Mouse (Mus musculus): ENCODE measurements around the gene Palm2.

The Palm2 gene

DNA sequence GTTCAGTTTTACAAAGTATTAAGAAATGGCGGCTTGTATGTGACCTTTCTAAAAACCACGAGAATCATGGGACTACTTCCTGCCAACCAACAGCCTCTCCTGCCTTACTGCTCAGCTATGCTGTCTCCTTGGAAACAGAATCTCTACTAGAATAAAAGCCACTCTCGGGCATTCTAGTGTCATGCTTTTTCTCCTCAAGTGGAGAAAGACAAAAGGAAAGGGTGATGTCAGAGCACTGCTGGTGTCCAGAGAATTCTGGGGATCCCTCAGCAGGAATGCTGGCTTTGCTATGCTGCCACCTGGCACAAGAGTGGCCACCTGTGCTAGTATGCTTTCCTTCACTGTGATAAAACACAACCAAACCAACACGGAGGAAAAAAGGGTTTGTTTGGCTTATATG is 226.4 kb downstream of the Palm2 start:
- DNase-seq (ENCODE audit: low read depth, low spot score), result no peak

- DNase-seq (ENCODE audit: low read depth, low spot score), result no peak
These were observed 232.1 kb downstream of the Palm2 start for GRCm38 (mm10) chr4:57666101-57666500.

- no peak for DNase-seq (ENCODE audit: low read depth, low spot score)
These were observed 236.9 kb downstream of the Palm2 start for GRCm38 (mm10) chr4:57670813-57671469.

- DNase-seq (ENCODE audit: low read depth, low spot score), result no peak
These were observed 238.5 kb downstream of the Palm2 start for GRCm38 (mm10) chr4:57672541-57672940.

DNA sequence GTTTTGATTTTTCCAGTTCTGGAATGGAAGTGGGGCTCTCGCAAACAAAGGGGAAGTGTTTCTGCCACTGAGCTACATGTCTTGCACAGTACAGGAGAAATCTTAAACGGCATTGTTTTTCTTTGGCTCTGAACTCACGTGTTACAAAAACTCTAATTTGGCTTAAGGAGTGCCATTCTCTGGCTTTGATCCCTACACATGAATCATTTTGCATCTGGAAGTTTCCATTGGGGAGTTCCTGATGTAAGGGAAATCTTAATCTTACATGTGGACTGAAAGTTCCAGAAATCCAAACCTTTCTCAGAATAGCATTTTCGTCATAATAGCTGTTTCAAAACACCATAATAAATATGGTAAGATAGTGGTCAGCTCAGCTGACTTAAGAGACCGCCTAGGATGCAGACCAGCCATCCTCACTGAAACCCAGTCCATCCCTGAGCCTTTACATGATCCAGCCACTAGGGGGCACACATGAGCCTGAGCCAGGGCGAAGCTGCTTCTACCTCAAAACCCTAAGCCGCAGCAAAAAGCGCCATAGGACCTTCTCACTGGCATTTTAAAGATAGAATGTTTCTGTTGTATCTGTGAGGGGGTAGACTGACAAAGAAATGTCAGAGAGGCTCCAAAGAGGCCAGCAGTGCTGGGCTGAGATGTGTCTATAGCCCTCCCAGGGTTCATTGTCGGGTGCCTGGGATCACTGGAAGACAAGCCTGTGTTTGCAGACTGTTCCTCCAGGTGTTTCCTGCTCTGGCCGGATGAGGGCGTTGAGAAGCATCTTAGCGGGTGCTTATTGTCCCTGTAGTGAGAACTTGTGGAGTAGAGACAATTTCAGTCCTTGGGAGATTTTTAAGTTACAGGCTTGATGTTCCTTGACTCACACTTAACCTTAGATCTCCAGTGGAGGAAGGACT is 239.2 kb downstream of the Palm2 start:
- DNase-seq (ENCODE audit: low read depth, low spot score), result peak; percentile 58

GRCm38 (mm10) chr4:57674351-57674750 is 240.3 kb downstream of the Palm2 start:
- DNase-seq (ENCODE audit: low read depth, low spot score), result no peak

- DNase-seq (ENCODE audit: low read depth, low spot score), result no peak
These were observed 241.3 kb downstream of the Palm2 start for GRCm38 (mm10) chr4:57675387-57675786.

DNA sequence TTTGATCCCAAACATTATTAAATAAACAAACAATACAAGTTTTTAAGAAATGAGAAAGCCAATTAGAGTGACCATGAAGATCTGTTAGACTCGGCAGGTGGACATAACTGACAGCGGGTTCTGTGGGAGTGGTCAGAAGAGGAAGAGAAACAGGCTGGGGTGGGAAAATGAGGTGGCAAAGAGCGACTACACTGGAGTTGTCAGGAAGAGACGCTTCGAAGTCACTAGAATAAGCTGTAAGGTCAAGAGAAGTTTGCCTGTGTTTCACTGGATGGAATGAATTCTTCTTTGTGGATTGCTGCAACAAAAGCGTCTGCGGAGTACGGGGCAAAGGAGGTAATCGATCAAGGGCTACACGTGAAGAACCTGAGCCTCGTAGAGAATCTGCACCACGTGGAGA is 243.9 kb downstream of the Palm2 start:
- DNase-seq (ENCODE audit: low read depth, low spot score), result no peak

DNA sequence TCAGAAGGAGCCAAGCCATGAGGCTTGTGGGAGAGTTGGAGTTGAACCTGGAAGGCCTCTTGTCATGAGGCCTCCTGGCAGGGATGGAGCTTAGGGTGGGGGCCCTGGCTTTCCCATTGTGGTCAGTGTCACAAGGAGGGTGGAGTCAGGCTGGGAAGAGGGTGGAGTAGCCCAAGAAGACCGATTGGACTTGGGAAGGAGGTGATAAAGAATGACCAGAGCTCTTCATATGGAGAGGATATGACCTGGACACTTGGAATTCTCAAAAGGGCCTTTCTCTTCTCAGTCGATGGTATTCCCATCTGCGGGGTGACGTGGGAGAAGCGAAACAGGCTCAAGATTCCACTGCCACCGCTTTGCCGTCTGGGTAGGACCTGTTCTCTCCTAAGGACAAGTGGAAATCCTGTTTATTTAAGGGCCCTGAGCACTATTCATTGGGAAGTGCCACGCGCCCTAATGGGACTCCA is 245.0 kb downstream of the Palm2 start:
- DNase-seq (ENCODE audit: low read depth, low spot score), result no peak

GRCm38 (mm10) chr4:57680186-57680585 is 246.1 kb downstream of the Palm2 start:
- DNase-seq (ENCODE audit: low read depth, low spot score), result no peak

DNA sequence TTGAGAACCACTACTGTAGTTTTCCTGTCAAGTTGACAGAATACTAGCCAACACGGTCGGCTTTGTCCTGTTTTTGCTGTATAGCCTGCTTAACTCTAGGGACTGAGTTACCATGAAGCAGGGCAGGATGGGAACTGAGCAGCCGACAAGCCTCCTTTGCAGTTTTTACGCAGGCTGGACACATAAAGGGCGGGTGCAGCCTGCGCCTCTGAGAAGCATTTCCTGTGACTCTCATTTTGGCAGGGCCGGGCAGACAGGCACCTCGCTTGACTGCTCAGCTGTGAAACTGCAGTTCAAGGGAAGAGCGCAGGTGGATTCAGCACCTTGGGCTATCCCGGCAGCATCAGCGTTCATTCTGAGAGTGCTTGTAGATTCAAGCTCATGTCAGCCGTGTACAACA is 247.5 kb downstream of the Palm2 start:
- DNase-seq (ENCODE audit: low read depth, low spot score), result peak; percentile 13

GRCm38 (mm10) chr4:57682341-57682740 is 248.3 kb downstream of the Palm2 start:
- no peak for DNase-seq (ENCODE audit: low read depth, low spot score)

DNA sequence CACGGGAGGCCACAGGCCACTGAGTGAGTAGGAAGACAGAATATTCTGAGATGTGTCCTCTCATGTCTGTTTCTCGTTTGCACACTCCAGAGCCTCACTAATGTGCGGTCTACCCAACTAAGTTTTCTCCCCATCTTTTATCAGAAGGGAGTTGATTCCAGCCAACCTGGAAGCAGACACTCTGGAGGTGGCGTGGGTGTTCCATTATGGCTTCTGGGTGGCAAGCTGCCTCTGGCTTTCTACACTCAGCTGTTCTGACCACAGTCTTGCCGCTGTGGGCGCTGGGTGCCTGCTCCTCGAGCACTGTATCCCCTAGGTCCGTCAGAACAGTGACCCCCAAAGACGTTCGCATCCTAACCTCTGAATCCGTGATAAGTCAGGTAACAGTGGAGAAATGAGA is 248.9 kb downstream of the Palm2 start:
- no peak for DNase-seq (ENCODE audit: low read depth, low spot score)

GRCm38 (mm10) chr4:57684676-57685215 is 250.7 kb downstream of the Palm2 start:
- DNase-seq (ENCODE audit: low read depth, low spot score), result no peak

DNA sequence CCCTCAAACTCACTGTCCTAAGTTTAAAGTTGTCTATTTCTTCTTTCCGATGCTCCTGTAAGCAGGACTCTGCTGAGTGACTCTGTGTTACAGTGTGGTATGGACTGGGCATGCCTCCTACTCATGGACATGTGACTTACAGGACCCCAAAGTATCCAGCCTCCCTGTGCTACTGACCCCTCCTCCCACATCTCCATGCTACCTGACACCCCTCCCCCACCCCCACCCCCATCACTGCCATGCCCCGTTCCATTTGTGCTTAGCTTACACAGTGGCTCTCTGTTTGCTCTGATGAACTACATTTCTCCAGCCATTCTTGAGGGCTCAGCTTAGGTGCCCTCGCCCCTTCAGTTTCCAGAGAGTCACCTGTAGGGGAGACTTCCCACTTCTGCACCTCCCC is 252.7 kb downstream of the Palm2 start:
- DNase-seq (ENCODE audit: low read depth, low spot score), result no peak

GRCm38 (mm10) chr4:57687583-57687982 is 253.5 kb downstream of the Palm2 start:
- no peak for DNase-seq (ENCODE audit: low read depth, low spot score)

DNA sequence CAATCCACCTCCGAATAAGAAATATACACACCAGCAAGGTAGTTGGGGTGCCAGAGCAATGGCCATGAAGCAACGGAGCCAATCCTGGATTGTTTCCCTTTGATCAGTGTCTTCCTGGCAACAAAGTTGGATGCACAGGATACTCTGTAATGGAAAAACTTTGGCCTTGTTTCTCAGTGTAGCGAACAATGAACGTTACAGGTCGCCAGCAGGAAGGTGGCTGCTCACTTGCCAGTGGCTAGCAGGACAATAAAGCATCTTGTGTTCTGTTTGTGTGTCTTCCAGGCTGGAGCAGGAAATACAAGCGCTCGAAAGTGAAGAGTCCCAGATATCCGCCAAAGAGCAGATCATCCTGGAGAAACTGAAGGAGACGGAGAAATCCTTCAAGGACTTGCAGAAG is 254.1 kb downstream of the Palm2 start:
- no peak for DNase-seq (ENCODE audit: low read depth, low spot score)

DNA sequence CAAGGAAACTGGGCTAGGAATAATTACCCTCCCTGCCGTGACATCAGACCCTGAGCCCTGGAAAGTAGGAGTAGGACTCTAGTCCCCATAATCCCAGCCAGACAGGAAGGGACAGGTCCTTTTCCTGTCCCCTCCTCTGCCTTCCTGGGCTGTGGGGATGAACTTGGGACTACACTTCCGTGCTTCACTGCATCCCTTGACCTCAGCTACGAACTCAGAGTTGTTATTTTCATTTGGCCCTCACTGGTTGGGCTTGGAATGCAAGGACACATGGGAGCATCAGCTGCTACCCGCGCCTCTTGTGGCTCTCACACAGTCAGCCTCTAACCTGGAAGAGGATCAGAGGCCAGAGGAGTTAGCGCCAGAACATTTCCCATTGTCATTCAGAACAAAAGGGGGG is 256.0 kb downstream of the Palm2 start:
- DNase-seq (ENCODE audit: low read depth, low spot score), result no peak

GRCm38 (mm10) chr4:57690805-57691204 is 256.8 kb downstream of the Palm2 start:
- no peak for DNase-seq (ENCODE audit: low read depth, low spot score)

- DNase-seq (ENCODE audit: low read depth, low spot score), result no peak
These were observed 260.5 kb downstream of the Palm2 start for GRCm38 (mm10) chr4:57694356-57695136.

GRCm38 (mm10) chr4:57696955-57697354 is 262.9 kb downstream of the Palm2 start:
- no peak for DNase-seq (ENCODE audit: low read depth, low spot score)
